In the genomic region with DNA sequence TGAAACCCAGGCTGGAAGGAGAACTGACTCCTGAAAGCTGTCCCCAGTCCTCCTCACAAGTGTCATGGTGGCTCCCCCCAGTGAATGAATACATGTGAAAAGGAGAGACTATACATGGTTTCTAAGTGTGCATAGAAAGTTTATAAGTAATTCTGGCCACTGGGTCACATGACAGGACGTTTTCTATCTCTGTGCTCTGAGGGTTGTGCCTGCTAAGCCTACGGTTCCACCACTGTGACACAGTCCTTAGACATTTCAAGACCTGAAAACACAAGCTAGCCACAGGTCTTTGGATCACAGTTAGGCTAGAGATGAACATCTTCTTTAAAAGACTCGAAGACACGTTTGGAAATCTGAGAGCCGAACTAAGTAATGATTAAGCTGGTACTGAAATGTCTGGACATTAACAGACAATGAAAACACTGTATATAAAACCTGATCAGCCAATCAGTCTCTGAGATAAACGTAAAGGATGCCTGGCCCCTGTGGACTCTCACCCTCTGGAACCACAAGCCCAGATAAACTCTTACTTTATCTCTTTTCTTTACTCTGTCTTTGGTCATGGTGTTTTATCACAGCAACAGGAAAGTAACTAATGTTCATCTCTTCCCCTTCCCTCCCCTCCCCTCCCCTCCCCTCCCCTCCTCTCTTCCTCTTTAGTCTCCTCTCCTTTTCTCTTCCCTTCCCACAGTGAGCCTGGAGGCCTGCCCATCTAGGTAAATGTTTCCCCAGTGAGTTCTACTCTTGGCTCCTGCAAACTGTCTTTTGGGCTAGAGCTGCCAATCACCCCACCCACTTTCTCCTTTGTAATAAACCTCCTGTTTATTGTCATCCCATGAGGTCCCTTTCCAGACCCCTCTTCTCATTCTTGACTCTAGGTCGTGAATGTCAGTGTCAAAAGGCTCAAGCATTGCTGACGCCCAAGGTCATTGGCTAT, we compare ENCODE assay signal across 14 mouse cellular contexts. TPM values are rescaled to one million over a fixed set of nuclear protein-coding genes. Genes with fewer than 3 reads are reported as not detected.
"Had no signal": no experiment of that assay in that cellular context is flagged by ENCODE, and none has a peak within 500 bp of the region (broad histone marks: within the 10 kb centered on the region; RNA-seq: fewer than 3 reads in every experiment).

No protein-coding gene starts in this region.

- H3K9ac ChIP-seq: limb, embryonic 13.5 days; liver, embryonic 14.5 days; midbrain, embryonic 13.5 days; stomach, embryonic 15.5 days had no signal

- H3K36me3 ChIP-seq: limb, embryonic 13.5 days; midbrain, embryonic 13.5 days; stomach, embryonic 15.5 days had no signal

- ATAC-seq: midbrain, embryonic 13.5 days had no signal

- H3K27ac ChIP-seq: limb, embryonic 13.5 days; liver, embryonic 14.5 days; midbrain, embryonic 13.5 days; stomach, embryonic 15.5 days had no signal

- H3K9me3 ChIP-seq: limb, embryonic 13.5 days; midbrain, embryonic 13.5 days; stomach, embryonic 15.5 days had no signal

- DNase-seq: left cerebral cortex, postnatal 4 days; lung, adult 18-20 months; thymus, adult 2 months; thymus, postnatal 25 days had no signal

- H3K4me1 ChIP-seq: limb, embryonic 13.5 days; midbrain, embryonic 13.5 days; stomach, embryonic 15.5 days had no signal

- H3K4me3 ChIP-seq: limb, embryonic 13.5 days; midbrain, embryonic 13.5 days; stomach, embryonic 15.5 days had no signal

- H3K4me2 ChIP-seq: limb, embryonic 13.5 days; midbrain, embryonic 13.5 days; stomach, embryonic 15.5 days had no signal

- H3K27me3 ChIP-seq: limb, embryonic 13.5 days; midbrain, embryonic 13.5 days; stomach, embryonic 15.5 days had no signal

RNA-seq across cellular contexts. Expression of a gene that starts 19.8 kb away (rescaled TPM):
- polyA plus RNA-seq: large intestine, adult 2 months; limb, embryonic 13.5 days; liver, adult 2 months; liver, embryonic 14.5 days; lung, embryonic 16.5 days; midbrain, embryonic 13.5 days; midbrain, postnatal 0 days; neural tube, embryonic 11.5 days; spleen, adult 2 months; stomach, embryonic 15.5 days had no signal
